Mouse (Mus musculus) regulatory T cell (primary cell): ENCODE measurements around the gene Npc1l1.
"Not testable (repeated sequence)": the region's sequence is repeated elsewhere in the genome, so short reads cannot be mapped to it uniquely, and the experiment has no call there.

Experiments used
- in situ Hi-C: fragments of 300-600 bp; cut with MboI, MseI; formaldehyde crosslinking; loops from one replicate; pipeline ENCODE4 v1.15.1; 2025; ENCODE audit warnings: high pct_unique_total_duplicates

The Npc1l1 gene

GRCm38 (mm10) chr11:6230012-6230411 is at the start of gene Npc1l1:
Gene Npc1l1 (minus strand): TSS chr11:6230143.
- in situ Hi-C loops, result no loop called here

GRCm38 (mm10) chr11:6276466-6276865 is 46.5 kb upstream of the Npc1l1 start:
- in situ Hi-C loops, result no loop called here

- in situ Hi-C loops, result no loop called here
Measured at GRCm38 (mm10) chr11:6275094-6275484, 45.1 kb upstream of the Npc1l1 start.

GRCm38 (mm10) chr11:6274387-6275093 is 44.6 kb upstream of the Npc1l1 start, which contains the start of gene Tmed4:
Gene Tmed4 (minus strand): TSS chr11:6274870.
- in situ Hi-C loops, result no loop called here

- in situ Hi-C loops, result no loop called here
Measured at GRCm38 (mm10) chr11:6273607-6274006, 43.7 kb upstream of the Npc1l1 start.

- in situ Hi-C loops, result no loop called here
Measured at GRCm38 (mm10) chr11:6267320-6268254, 37.6 kb upstream of the Npc1l1 start, which contains the start of gene Ddx56. Gene Ddx56 (minus strand): TSS chr11:6267772.

- in situ Hi-C loops, result no loop called here
Measured at GRCm38 (mm10) chr11:6266621-6267020, 36.7 kb upstream of the Npc1l1 start.

GRCm38 (mm10) chr11:6261434-6262082 is 31.6 kb upstream of the Npc1l1 start:
- in situ Hi-C loops, result loop anchor here (5.0 kb wide), 1 partner anchor 59 kb away; the partner anchor contains the start of genes A730071L15Rik and Nudcd3

- in situ Hi-C loops, result no loop called here
Measured at GRCm38 (mm10) chr11:6259413-6259812, 29.5 kb upstream of the Npc1l1 start.

GRCm38 (mm10) chr11:6256490-6257072 is 26.6 kb upstream of the Npc1l1 start:
- in situ Hi-C loops, result no loop called here

- in situ Hi-C loops, result not testable (repeated sequence)
Measured at GRCm38 (mm10) chr11:6254602-6255001, 24.7 kb upstream of the Npc1l1 start.

- in situ Hi-C loops, result no loop called here
Measured at GRCm38 (mm10) chr11:6252824-6253223, 22.9 kb upstream of the Npc1l1 start.

GRCm38 (mm10) chr11:6252248-6252647 is 22.3 kb upstream of the Npc1l1 start:
- in situ Hi-C loops, result no loop called here

GRCm38 (mm10) chr11:6244707-6245106 is 14.8 kb upstream of the Npc1l1 start:
- in situ Hi-C loops, result no loop called here

- in situ Hi-C loops, result no loop called here
Measured at GRCm38 (mm10) chr11:6233025-6233424, 3.1 kb upstream of the Npc1l1 start.

- in situ Hi-C loops, result no loop called here
Measured at GRCm38 (mm10) chr11:6224541-6225229, 5.3 kb downstream of the Npc1l1 start.

- in situ Hi-C loops, result no loop called here
Measured at GRCm38 (mm10) chr11:6222187-6222586, 7.8 kb downstream of the Npc1l1 start.

- in situ Hi-C loops, result no loop called here
Measured at GRCm38 (mm10) chr11:6219967-6220366, 10.0 kb downstream of the Npc1l1 start.

- in situ Hi-C loops, result no loop called here
Measured at GRCm38 (mm10) chr11:6218189-6218896, 11.6 kb downstream of the Npc1l1 start.

GRCm38 (mm10) chr11:6216834-6217233 is 13.1 kb downstream of the Npc1l1 start:
- in situ Hi-C loops, result no loop called here
